ENCODE assay signal across 8 mouse cellular contexts in the genomic region with DNA sequence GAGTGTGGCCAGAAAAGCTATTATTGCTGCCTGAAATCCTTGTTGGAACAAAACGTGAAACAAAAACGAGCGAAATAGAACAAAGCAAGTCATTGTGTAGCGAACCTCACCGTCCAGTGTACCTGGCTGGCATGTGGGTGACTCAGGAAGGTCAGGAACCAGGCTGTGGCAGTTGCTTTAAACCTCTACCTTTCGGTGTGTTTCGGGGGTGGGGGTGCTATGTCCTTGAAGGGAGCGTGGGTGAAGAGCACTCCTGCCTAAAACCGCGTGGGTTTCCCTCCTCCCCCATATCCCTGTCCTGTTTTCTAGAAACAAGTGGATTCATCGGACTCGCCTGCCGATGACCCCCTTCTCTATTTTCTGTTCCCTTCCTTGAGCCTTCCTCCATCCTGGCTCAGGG.
DNase-seq lines count a peak whose midpoint lies in the region; ATAC-seq and TF ChIP-seq lines count a peak whose summit lies in the region.

No protein-coding gene starts in this region.

- DNase-seq in adrenal gland, postnatal 10 days: peak; percentile 10
- DNase-seq in adrenal gland, adult 18-20 months (ENCODE audit: low spot score in 2 of 2): no peak
- DNase-seq in layer of hippocampus, adult 2 months (ENCODE audit: low spot score in 2 of 2): no peak
- DNase-seq in layer of hippocampus, postnatal 36 days: no peak
- no peak for DNase-seq in embryonic facial prominence, embryonic 14.5 days (ENCODE audit: low spot score)
- DNase-seq in natural killer cell, adult 2 months (ENCODE audit: low spot score in 2 of 2): no peak
- DNase-seq in embryo, embryonic 10.5 days (ENCODE audit: low spot score): no peak

- peak overlapping the region; percentile 49 for H3K4me2 ChIP-seq in embryonic facial prominence, embryonic 14.5 days (ENCODE audit: low read depth, low read length)
- peak overlapping the region; percentile 44 for H3K4me2 ChIP-seq in lung, embryonic 15.5 days

- no peaks in the 10 kb centered on the region for H3K36me3 ChIP-seq in embryonic facial prominence, embryonic 14.5 days (ENCODE audit: control insufficient read depth, insufficient read depth, low read length)
- H3K36me3 ChIP-seq in lung, embryonic 15.5 days: no peaks in the 10 kb centered on the region

- H3K27me3 ChIP-seq in embryonic facial prominence, embryonic 14.5 days (replicated peaks; ENCODE audit: control insufficient read depth, insufficient read depth, low read length): no peaks in the 10 kb centered on the region
- no peaks in the 10 kb centered on the region for H3K27me3 ChIP-seq in lung, embryonic 15.5 days

- TF ChIP-seq CTCF in layer of hippocampus, adult 2 months (conservative IDR thresholded peaks at IDR 0.05): no peak

- 73% methylated on average over 13 of the region's 13 CpGs for WGBS in embryonic facial prominence, embryonic 14.5 days
- WGBS in lung, embryonic 15.5 days: 42% methylated on average over 13 of the region's 13 CpGs

- no peaks in the 10 kb centered on the region for H3K9me3 ChIP-seq in embryonic facial prominence, embryonic 14.5 days (ENCODE audit: control insufficient read depth, low read length)
- no peaks in the 10 kb centered on the region for H3K9me3 ChIP-seq in lung, embryonic 15.5 days

- no peak for ATAC-seq in embryonic facial prominence, embryonic 14.5 days (ENCODE audit: low read depth)
- no peak; the same call in 1 of the 2 replicates for ATAC-seq in lung, embryonic 15.5 days (ENCODE audit: borderline replicate concordance, extremely low read depth, low FRiP score, low TSS enrichment)

- no peak overlapping the region for H3K9ac ChIP-seq in embryonic facial prominence, embryonic 14.5 days (ENCODE audit: low read depth, low read length)
- H3K9ac ChIP-seq in lung, embryonic 15.5 days: no peak overlapping the region

- H3K27ac ChIP-seq in layer of hippocampus, adult 2 months: peak overlapping the region; percentile 84
- H3K27ac ChIP-seq in embryonic facial prominence, embryonic 14.5 days (replicated peaks; ENCODE audit: low read depth, low read length): peak overlapping the region; percentile 77
- peak overlapping the region; percentile 95 for H3K27ac ChIP-seq in lung, embryonic 15.5 days

- H3K4me3 ChIP-seq in layer of hippocampus, adult 2 months: peak overlapping the region; percentile 30; the same call in 1 of the 2 replicates
- H3K4me3 ChIP-seq in embryonic facial prominence, embryonic 14.5 days (ENCODE audit: low read depth, low read length): no peak overlapping the region
- no peak overlapping the region for H3K4me3 ChIP-seq in lung, embryonic 15.5 days

- peaks cover 30% of the 10 kb centered on the region for H3K4me1 ChIP-seq in embryonic facial prominence, embryonic 14.5 days (ENCODE audit: control insufficient read depth, insufficient read depth, low read length)
- H3K4me1 ChIP-seq in lung, embryonic 15.5 days: peaks cover 45% of the 10 kb centered on the region
